ENCODE assay signal across 9 mouse cellular contexts in the genomic region with DNA sequence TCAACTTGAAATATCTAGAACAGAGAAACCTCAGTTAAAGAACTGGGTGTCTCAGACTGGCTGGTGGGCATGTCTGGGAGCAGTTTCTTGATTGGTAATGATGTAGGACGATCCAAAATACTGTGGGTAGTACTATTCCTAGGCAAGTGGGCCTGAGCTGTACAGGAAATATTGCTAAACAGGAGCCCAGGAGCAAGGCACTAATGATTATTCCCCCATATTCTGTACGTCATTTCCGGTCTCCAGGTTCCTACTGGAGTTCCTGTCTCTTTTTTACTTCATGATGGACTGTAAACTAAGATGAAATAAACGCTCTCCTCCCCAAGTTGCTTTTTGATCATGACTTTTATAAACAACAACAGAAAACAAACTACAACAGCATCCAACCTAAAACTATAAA. TPM values are rescaled to one million over a fixed set of nuclear protein-coding genes. Genes with fewer than 3 reads are reported as not detected.
DNase-seq lines count a peak whose midpoint lies in the region; ATAC-seq and TF ChIP-seq lines count a peak whose summit lies in the region.
"Had no signal": no experiment of that assay in that cellular context is flagged by ENCODE, and none has a peak within 500 bp of the region (broad histone marks: within the 10 kb centered on the region; RNA-seq: fewer than 3 reads in every experiment).

No protein-coding gene starts in this region.

- H3K4me2 ChIP-seq in kidney, embryonic 16.5 days (replicated peaks; ENCODE audit: low read depth, low read length), result peak overlapping the region; percentile 70
- peak overlapping the region; percentile 64 for H3K4me2 ChIP-seq in limb, embryonic 12.5 days
- H3K4me2 ChIP-seq in neural tube, embryonic 12.5 days (replicated peaks), result peak overlapping the region; percentile 56; the same call in 1 of the 2 replicates

- WGBS in kidney, embryonic 16.5 days, result 85% methylated on average over 4 of the region's 4 CpGs
- 81% methylated on average over 4 of the region's 4 CpGs for WGBS in limb, embryonic 12.5 days
- 88% methylated on average over 4 of the region's 4 CpGs for WGBS in neural tube, embryonic 12.5 days

- peak overlapping the region; percentile 59; the same call in 1 of the 2 replicates for H3K27ac ChIP-seq in kidney, embryonic 16.5 days (ENCODE audit: low read length)
- H3K27ac ChIP-seq in embryonic fibroblast, embryonic 13.5 days (ENCODE audit: insufficient read depth, low read length), result 0 out of 2 replicates have a peak overlapping the region, but pooled peaks have one; percentile 58
- no peak overlapping the region for H3K27ac ChIP-seq in limb, embryonic 12.5 days
- H3K27ac ChIP-seq in neural tube, embryonic 12.5 days, result no peak overlapping the region
- H3K27ac ChIP-seq: macrophage had no signal

- H3K9me3 ChIP-seq in kidney, embryonic 16.5 days (ENCODE audit: low read length), result no peaks in the 10 kb centered on the region
- H3K9me3 ChIP-seq in limb, embryonic 12.5 days, result no peaks in the 10 kb centered on the region
- H3K9me3 ChIP-seq in neural tube, embryonic 12.5 days, result no peaks in the 10 kb centered on the region

- no peak for TF ChIP-seq CTCF in embryonic fibroblast, embryonic 13.5 days (IDR thresholded peaks at IDR 0.05; ENCODE audit: borderline replicate concordance, insufficient read depth, low read length)

- no peak for TF ChIP-seq POLR2A in embryonic fibroblast, embryonic 13.5 days (IDR thresholded peaks at IDR 0.05; ENCODE audit: low read depth, low read length)

- no peaks in the 10 kb centered on the region for H3K36me3 ChIP-seq in kidney, embryonic 16.5 days (ENCODE audit: insufficient read depth, low read length)
- no peaks in the 10 kb centered on the region for H3K36me3 ChIP-seq in limb, embryonic 12.5 days
- no peaks in the 10 kb centered on the region for H3K36me3 ChIP-seq in neural tube, embryonic 12.5 days

- no peak for DNase-seq in kidney, postnatal 4 days
- DNase-seq in right cerebral cortex, adult 2 months (ENCODE audit: low spot score in 2 of 2), result no peak
- no peak for DNase-seq in thymus, postnatal 10 days (ENCODE audit: low spot score in 2 of 2)

- H3K9ac ChIP-seq in kidney, embryonic 16.5 days (replicated peaks; ENCODE audit: low read length), result peak overlapping the region; percentile 70
- no peak overlapping the region for H3K9ac ChIP-seq in limb, embryonic 12.5 days (replicated peaks)
- H3K9ac ChIP-seq in neural tube, embryonic 12.5 days, result no peak overlapping the region

- no peak for ATAC-seq in kidney, embryonic 16.5 days (ENCODE audit: low FRiP score, low TSS enrichment)
- no peak for ATAC-seq in limb, embryonic 12.5 days (ENCODE audit: insufficient number of reproducible peaks, insufficient read depth, low FRiP score, low TSS enrichment, low read depth)
- ATAC-seq in neural tube, embryonic 12.5 days (ENCODE audit: low FRiP score, low read depth), result no peak
- ATAC-seq: inflammation-experienced regulatory T-cells, adult 6 months had no signal

- H3K27me3 ChIP-seq in kidney, embryonic 16.5 days (ENCODE audit: insufficient read depth, low read length), result no peaks in the 10 kb centered on the region
- H3K27me3 ChIP-seq in limb, embryonic 12.5 days, result no peaks in the 10 kb centered on the region
- no peaks in the 10 kb centered on the region for H3K27me3 ChIP-seq in neural tube, embryonic 12.5 days (replicated peaks)

- H3K4me1 ChIP-seq in kidney, embryonic 16.5 days (ENCODE audit: insufficient read depth, low read length), result peaks cover 11% of the 10 kb centered on the region
- H3K4me1 ChIP-seq in embryonic fibroblast, embryonic 13.5 days (ENCODE audit: control insufficient read depth, insufficient read depth, low read length), result peaks cover 3% of the 10 kb centered on the region; the same call in 1 of the 2 replicates
- H3K4me1 ChIP-seq in limb, embryonic 12.5 days (replicated peaks), result peaks cover 11% of the 10 kb centered on the region
- H3K4me1 ChIP-seq in neural tube, embryonic 12.5 days, result peaks cover 5% of the 10 kb centered on the region

- peak overlapping the region; percentile 42 for H3K4me3 ChIP-seq in kidney, embryonic 16.5 days (ENCODE audit: low read length)
- no peak overlapping the region for H3K4me3 ChIP-seq in embryonic fibroblast, embryonic 13.5 days (ENCODE audit: insufficient read depth, low read length)
- peak overlapping the region; percentile 38 for H3K4me3 ChIP-seq in limb, embryonic 12.5 days (replicated peaks)
- H3K4me3 ChIP-seq in neural tube, embryonic 12.5 days, result no peak overlapping the region

RNA-seq across cellular contexts. Expression of gene Gcnt2, which starts 5.7 kb away (rescaled TPM):
- polyA plus RNA-seq in kidney, embryonic 16.5 days (2015; fragmentation: Nextera tagmentation; extraction: Ambion mirVana), result 5.9 and 8.0 TPM in 2 replicates
- 12.5 and 12.8 TPM in 2 replicates for polyA plus RNA-seq in embryonic fibroblast, embryonic 13.5 days (2011; ENCODE audit: insufficient read length, low read depth, missing spikeins)
- 2.1 and 2.2 TPM in 2 replicates for polyA plus RNA-seq in limb, embryonic 12.5 days (2016; fragmentation: Nextera tagmentation; extraction: Ambion mirVana)
- polyA plus RNA-seq in neural tube, embryonic 12.5 days (2016; fragmentation: Nextera tagmentation; extraction: Ambion mirVana), result 4.7 and 4.8 TPM in 2 replicates

Comparison
In these comparisons a context has a peak if more than half of its experiments do, and no peak if none do; other contexts are left out.
1. H3K27ac ChIP-seq: peak in kidney, embryonic 16.5 days (single experiment) and embryonic fibroblast, embryonic 13.5 days (single experiment); none in limb, embryonic 12.5 days (single experiment) and neural tube, embryonic 12.5 days (single experiment).
2. H3K4me3 ChIP-seq: peak in kidney, embryonic 16.5 days (single experiment) and limb, embryonic 12.5 days (single experiment); none in embryonic fibroblast, embryonic 13.5 days (single experiment) and neural tube, embryonic 12.5 days (single experiment).
3. Peak in every context shown above with its lines, with median percentiles within 50 percentile points of each other: H3K4me2 ChIP-seq.